Mouse (Mus musculus): ENCODE data around the gene Gns. TPM values are rescaled to one million over a fixed set of nuclear protein-coding genes. Genes with fewer than 3 reads are reported as not detected.

Gene Gns
- polyA plus RNA-seq, 1 experiment from 2014 or later = 25.0 TPM

GRCm38 (mm10) chr10:121414127-121414526 is 49.2 kb downstream of the Gns start:
- H3K4me3 ChIP-seq = no peak overlapping the region
- H3K4me2 ChIP-seq = no peak overlapping the region
- H3K9ac ChIP-seq = no peak overlapping the region
- no peaks in the 10 kb centered on the region for H3K27me3 ChIP-seq
- no peak for ATAC-seq
- H3K36me3 ChIP-seq (ENCODE audit: poor library complexity, severe bottlenecking) = no peaks in the 10 kb centered on the region
- no peaks in the 10 kb centered on the region for H3K4me1 ChIP-seq
- H3K27ac ChIP-seq = no peak overlapping the region
- no peaks in the 10 kb centered on the region for H3K9me3 ChIP-seq (replicated peaks)
- 90% methylated on average over 13 of the region's 13 CpGs for WGBS

- 92% methylated on average over 14 of the region's 14 CpGs for WGBS
- ATAC-seq = no peak
- no peak overlapping the region for H3K4me2 ChIP-seq
Observed at GRCm38 (mm10) chr10:121418835-121419234, 53.9 kb downstream of the Gns start.

DNA sequence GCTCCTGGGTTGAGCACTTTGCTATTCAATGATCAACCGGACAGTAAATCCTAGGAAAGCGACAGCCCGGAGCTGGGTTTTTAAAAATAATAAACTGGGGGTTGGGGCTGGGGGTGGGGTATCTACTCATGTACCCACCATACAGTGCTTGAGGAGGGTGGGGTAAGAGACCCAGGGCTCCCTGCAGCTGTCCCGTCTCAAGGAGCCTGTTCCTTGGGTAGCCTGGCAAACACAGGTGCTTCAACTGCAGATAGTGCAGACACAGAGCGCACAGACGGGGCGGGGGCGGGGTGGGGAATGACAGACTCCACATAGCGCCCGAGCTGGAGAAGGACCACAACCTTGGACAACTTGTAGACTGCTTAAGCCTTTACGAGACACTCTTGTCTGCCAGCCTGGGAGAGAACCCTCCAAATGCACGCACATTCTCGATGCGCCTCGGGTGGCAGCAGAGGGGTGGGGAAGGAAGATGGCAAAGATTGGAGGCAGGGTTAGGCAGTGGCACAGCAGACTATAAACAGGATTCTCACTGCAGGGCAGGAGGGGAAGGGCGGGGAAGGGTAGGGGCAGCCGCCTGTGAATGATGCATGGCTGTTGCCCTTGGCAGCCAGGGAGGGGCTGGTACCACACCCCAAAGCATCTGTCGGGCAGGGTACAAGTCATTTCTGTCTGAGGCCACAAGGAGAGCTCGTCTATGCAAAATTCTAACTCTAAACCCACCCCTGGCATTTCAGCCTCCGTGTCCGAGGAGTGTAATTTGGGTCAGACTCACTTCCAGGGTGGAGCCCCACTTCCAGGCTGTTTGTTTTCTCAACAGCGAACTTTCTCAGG is 55.0 kb downstream of the Gns start:
- Histone ChIP-seq H3K27ac (no peak overlapping the region), H3K36me3 (ENCODE audit: poor library complexity, severe bottlenecking) (no peaks in the 10 kb centered on the region), H3K9me3 (replicated peaks) (no peaks in the 10 kb centered on the region), H3K27me3 (peaks cover 7% of the 10 kb centered on the region; the same call in 1 of the 2 replicates), H3K4me3 (no peak overlapping the region), H3K9ac (no peak overlapping the region), H3K4me2 (no peak overlapping the region), H3K4me1 (peaks cover 29% of the 10 kb centered on the region)
- WGBS = 76% methylated on average over 22 of the region's 22 CpGs
- peak; percentile 22; the same call in 1 of the 2 replicates for ATAC-seq

More at GRCm38 (mm10) chr10:121418835-121419234, 53.9 kb downstream of the Gns start:
- H3K4me1 ChIP-seq = peaks cover 23% of the 10 kb centered on the region
- H3K4me3 ChIP-seq = no peak overlapping the region
- no peak overlapping the region for H3K27ac ChIP-seq
- H3K36me3 ChIP-seq (ENCODE audit: poor library complexity, severe bottlenecking) = no peaks in the 10 kb centered on the region
- peaks cover 7% of the 10 kb centered on the region; the same call in 1 of the 2 replicates for H3K27me3 ChIP-seq
- H3K9me3 ChIP-seq (replicated peaks) = no peaks in the 10 kb centered on the region
- no peak overlapping the region for H3K9ac ChIP-seq

DNA sequence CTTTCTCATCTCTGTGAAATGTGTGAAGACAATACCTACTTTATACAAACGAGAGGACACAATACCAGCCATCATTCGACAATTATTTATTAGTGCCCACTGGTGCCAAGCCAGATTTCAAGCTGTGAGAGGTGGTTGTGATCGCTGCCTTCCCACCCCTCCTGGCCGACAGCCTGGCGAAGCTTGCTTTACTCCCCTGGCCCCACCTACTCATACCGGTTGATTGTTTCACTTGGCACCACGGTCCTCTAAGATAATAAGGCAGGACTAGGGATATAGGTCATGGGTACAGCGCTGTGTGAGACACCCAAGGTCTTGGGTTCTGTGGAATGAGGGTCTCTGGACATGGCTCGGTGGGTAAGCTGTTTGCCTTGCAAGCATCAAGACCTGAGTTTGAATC is 56.1 kb downstream of the Gns start:
- H3K27me3 ChIP-seq = peaks cover 7% of the 10 kb centered on the region; the same call in 1 of the 2 replicates
- H3K27ac ChIP-seq = no peak overlapping the region
- H3K4me3 ChIP-seq = no peak overlapping the region
- peaks cover 29% of the 10 kb centered on the region for H3K4me1 ChIP-seq
- no peaks in the 10 kb centered on the region for H3K36me3 ChIP-seq (ENCODE audit: poor library complexity, severe bottlenecking)
- H3K4me2 ChIP-seq = no peak overlapping the region
- H3K9ac ChIP-seq = no peak overlapping the region
- WGBS = 66% methylated on average over 9 of the region's 9 CpGs
- no peak for ATAC-seq
- no peaks in the 10 kb centered on the region for H3K9me3 ChIP-seq (replicated peaks)

DNA sequence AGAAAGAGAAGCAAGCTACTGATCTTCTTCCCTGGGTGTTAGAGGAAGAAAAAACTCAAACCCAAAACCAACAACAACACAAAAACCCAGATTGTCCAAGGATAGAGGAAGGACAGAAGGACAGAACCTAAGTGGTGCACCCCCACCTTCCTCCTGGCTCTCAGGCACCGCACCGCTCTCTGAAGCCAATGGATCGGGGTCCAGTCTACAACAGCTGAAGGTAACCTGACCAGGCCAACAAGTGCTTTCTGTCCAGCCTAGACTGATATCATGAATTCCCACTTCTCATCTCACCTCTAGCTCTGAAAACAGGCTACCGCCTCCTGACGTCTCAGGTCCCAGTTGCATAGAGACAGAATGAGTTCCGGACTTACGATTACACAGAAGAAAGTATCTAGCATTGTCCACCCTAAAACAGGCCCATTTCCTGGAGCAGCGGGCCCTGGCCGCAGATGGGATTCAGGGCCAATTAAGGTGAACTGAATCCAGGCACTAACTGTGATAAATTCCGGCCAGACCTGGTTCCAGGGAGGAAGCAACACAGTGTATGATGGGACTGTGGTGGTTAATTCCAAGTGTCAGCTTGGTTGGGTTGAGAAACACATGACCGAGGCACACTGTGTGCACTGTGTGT is 56.9 kb downstream of the Gns start:
- H3K27ac ChIP-seq = no peak overlapping the region
- peaks cover 7% of the 10 kb centered on the region; the same call in 1 of the 2 replicates for H3K27me3 ChIP-seq
- H3K4me2 ChIP-seq = no peak overlapping the region
- peaks cover 29% of the 10 kb centered on the region for H3K4me1 ChIP-seq
- H3K36me3 ChIP-seq (ENCODE audit: poor library complexity, severe bottlenecking) = no peaks in the 10 kb centered on the region
- H3K9me3 ChIP-seq (replicated peaks) = no peaks in the 10 kb centered on the region
- H3K4me3 ChIP-seq = no peak overlapping the region
- ATAC-seq = no peak
- no peak overlapping the region for H3K9ac ChIP-seq
- 94% methylated on average over 11 of the region's 11 CpGs for WGBS

DNA sequence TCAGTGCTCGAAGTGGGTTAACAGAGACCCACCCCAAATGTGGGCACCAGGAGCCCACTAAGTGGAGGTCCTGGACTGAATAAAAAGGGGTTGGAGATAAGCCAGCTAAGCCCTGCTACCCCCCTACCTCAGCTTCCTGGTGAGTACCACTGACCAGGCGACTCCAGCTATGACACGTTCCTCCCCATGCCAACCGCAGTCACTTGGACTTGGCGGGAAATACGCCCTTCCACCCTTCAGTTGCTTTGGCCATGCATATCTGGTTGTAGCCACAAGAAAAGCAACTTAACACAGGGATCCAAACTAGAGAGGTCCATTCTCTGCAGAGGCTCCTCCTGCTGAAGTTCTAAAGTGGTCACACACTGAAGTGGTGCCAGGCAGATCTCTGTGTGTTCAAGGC is 57.4 kb downstream of the Gns start:
- H3K9me3 ChIP-seq (replicated peaks) = no peaks in the 10 kb centered on the region
- 94% methylated on average over 6 of the region's 6 CpGs for WGBS
- H3K4me1 ChIP-seq = peaks cover 29% of the 10 kb centered on the region
- H3K9ac ChIP-seq = no peak overlapping the region
- H3K27ac ChIP-seq = no peak overlapping the region
- peaks cover 7% of the 10 kb centered on the region; the same call in 1 of the 2 replicates for H3K27me3 ChIP-seq
- ATAC-seq = no peak
- no peaks in the 10 kb centered on the region for H3K36me3 ChIP-seq (ENCODE audit: poor library complexity, severe bottlenecking)
- H3K4me2 ChIP-seq = no peak overlapping the region
- no peak overlapping the region for H3K4me3 ChIP-seq

DNA sequence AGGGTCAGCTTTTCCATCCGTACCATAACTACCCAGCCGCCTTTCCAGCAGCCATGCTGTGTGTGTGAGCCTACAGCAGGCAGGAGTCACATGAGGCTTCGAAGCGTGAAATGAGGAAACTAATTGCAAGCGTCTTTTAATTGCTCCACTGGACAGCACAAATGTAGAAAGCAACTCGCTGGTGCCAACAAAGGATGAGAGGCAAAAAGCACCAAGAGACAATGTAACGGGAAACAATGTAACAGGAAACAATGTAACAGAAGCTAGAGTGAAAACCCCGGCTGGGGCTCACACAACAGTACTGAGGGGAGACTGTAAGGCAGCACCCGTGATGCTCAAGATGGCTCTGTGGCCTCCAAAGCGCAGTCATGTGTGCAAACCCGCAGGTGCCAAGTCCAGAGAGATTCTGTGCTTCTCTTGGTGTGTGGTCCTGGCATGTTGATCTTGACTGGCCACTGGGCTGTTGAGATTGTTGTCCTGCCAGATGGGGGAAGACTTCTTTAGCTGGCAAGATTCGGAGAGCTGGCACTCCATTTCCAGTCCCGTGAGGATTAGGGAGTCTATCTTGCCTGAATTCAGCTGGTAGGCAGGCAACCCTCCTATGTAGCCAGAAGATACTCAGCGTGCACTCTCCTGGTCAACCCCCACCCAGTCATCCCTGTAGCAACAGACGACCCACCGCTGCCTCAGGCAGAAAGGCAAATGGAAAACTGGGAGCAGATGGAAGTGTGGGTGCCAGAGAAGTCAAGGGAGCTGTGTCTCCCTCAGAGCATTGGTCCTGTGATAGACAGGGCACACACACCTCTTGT is 58.9 kb downstream of the Gns start:
- H3K9me3 ChIP-seq (replicated peaks) = no peaks in the 10 kb centered on the region
- 24% methylated on average over 16 of the region's 16 CpGs for WGBS
- H3K4me2 ChIP-seq = peak overlapping the region; percentile 22; the same call in 1 of the 2 replicates
- peak; percentile 69; the same call in 1 of the 2 replicates for ATAC-seq
- peaks cover 29% of the 10 kb centered on the region for H3K4me1 ChIP-seq
- H3K4me3 ChIP-seq = no peak overlapping the region
- no peak overlapping the region for H3K9ac ChIP-seq
- peak overlapping the region; percentile 19 for H3K27ac ChIP-seq
- H3K36me3 ChIP-seq (ENCODE audit: poor library complexity, severe bottlenecking) = no peaks in the 10 kb centered on the region
- peaks cover 7% of the 10 kb centered on the region; the same call in 1 of the 2 replicates for H3K27me3 ChIP-seq

- H3K27ac ChIP-seq = no peak overlapping the region
- H3K4me3 ChIP-seq = no peak overlapping the region
- no peaks in the 10 kb centered on the region for H3K9me3 ChIP-seq (replicated peaks)
- H3K9ac ChIP-seq = no peak overlapping the region
- peaks cover 35% of the 10 kb centered on the region for H3K4me1 ChIP-seq
- no peaks in the 10 kb centered on the region for H3K36me3 ChIP-seq (ENCODE audit: poor library complexity, severe bottlenecking)
- H3K4me2 ChIP-seq = no peak overlapping the region
- WGBS = 68% methylated on average over 3 of the region's 3 CpGs
- peaks cover 7% of the 10 kb centered on the region; the same call in 1 of the 2 replicates for H3K27me3 ChIP-seq
- no peak for ATAC-seq
Observed at GRCm38 (mm10) chr10:121424455-121424854, 59.6 kb downstream of the Gns start.

DNA sequence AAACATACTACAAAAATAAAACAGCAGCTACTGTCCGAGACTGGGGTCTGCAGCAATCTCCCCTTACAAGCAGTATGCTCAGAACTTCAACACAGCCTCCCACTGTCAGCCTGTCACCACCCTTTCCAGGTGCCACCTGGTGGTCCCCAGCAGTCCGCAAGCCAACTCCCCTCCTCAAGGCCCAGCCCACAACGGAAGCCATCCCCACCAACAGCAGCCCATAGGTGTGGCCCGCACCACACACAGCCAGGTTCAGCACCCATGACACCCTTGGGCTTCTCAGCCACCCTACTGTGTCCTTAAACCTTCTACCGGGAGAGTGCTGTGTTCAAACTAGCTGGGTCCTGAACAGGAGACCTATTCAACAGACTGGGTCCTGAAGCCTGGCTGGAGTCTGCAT is 60.2 kb downstream of the Gns start:
- peaks cover 37% of the 10 kb centered on the region for H3K4me1 ChIP-seq
- no peak overlapping the region for H3K4me2 ChIP-seq
- ATAC-seq = no peak
- H3K36me3 ChIP-seq (ENCODE audit: poor library complexity, severe bottlenecking) = no peaks in the 10 kb centered on the region
- no peak overlapping the region for H3K9ac ChIP-seq
- no peak overlapping the region for H3K27ac ChIP-seq
- H3K27me3 ChIP-seq = peaks cover 7% of the 10 kb centered on the region; the same call in 1 of the 2 replicates
- 86% methylated on average over 5 of the region's 5 CpGs for WGBS
- no peak overlapping the region for H3K4me3 ChIP-seq
- H3K9me3 ChIP-seq (replicated peaks) = no peaks in the 10 kb centered on the region

DNA sequence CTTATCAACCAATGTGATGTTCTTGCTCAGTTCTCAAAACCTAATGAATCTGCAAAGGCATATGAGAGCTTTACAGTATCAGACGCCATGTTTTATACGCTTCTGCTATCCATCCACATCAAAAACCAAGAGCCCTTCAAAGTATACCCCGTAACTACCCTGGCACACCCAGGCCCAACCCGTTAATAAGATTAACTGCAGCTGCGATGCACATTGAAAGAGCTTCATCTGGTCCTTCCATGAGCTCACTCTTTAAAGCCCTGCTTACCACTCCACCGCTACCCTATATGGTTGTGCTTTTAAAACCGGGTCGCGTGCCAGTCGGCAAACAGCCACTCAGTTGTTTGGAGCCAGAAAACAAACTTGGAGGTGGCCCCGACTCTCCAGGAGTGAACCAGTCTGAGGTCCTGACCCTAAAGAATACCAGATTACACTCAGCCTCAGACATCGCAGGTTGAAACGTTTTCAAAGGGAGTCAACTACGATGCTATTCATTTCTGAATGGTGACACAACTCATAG is 60.7 kb downstream of the Gns start:
- H3K4me3 ChIP-seq = no peak overlapping the region
- no peak overlapping the region for H3K9ac ChIP-seq
- WGBS = 82% methylated on average over 14 of the region's 14 CpGs
- no peaks in the 10 kb centered on the region for H3K9me3 ChIP-seq (replicated peaks)
- no peaks in the 10 kb centered on the region for H3K36me3 ChIP-seq (ENCODE audit: poor library complexity, severe bottlenecking)
- peaks cover 7% of the 10 kb centered on the region; the same call in 1 of the 2 replicates for H3K27me3 ChIP-seq
- H3K27ac ChIP-seq = no peak overlapping the region
- ATAC-seq = no peak
- no peak overlapping the region for H3K4me2 ChIP-seq
- H3K4me1 ChIP-seq = peaks cover 38% of the 10 kb centered on the region

DNA sequence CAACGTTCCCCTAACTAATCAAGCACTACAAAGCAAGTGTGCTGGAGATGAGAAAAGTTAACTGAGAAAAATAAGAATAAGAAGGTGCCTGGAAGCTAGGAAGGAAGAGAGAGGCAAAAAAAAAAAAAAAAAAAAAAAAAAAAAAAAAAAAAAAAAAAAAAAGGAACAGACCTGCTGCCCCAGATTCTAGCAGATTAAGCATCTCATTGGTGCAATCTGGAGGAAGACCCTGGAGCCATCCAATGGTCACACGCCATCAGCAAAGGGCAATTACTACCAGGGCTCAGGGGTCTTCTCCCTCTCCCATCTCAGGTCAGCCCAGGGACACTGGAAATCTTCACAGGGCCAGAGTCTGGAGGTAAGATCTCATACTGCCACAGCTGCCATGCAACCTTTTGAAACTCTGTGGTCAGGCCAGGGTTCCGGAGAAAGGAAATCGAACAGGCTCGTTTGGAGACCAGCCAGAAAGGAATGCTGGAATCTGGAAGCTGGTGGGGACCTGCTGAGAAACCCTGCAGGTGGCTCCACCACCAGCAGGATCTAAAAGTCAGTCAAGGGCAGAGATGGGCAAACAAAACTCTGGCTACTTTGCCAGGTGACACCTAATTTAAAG is 61.7 kb downstream of the Gns start:
- Histone ChIP-seq H3K36me3 (ENCODE audit: poor library complexity, severe bottlenecking) (no peaks in the 10 kb centered on the region), H3K27me3 (peaks cover 7% of the 10 kb centered on the region; the same call in 1 of the 2 replicates), H3K4me2 (no peak overlapping the region), H3K4me3 (no peak overlapping the region), H3K9me3 (replicated peaks) (no peaks in the 10 kb centered on the region), H3K4me1 (peaks cover 32% of the 10 kb centered on the region), H3K9ac (no peak overlapping the region), H3K27ac (no peak overlapping the region)
- no peak for ATAC-seq
- WGBS = 46% methylated on average over 5 of the region's 5 CpGs

All from forebrain, embryonic 13.5 days (tissue).